Mouse (Mus musculus) cortical plate, adult 2 months (tissue): ENCODE results near the gene Col27a1.

ENCODE experiments used
- CTCF ChIP-seq: fragments of 200-500 bp; IDR thresholded peaks from 2 replicates; pipeline ENCODE4 v1.5.1; 2011; ENCODE audit warnings: mild to moderate bottlenecking, control low read depth, low read length; ENCODE audit not compliant: insufficient read depth; ENCODE audit errors: extremely low read depth
- POLR2A ChIP-seq: fragments of 200-500 bp; IDR thresholded peaks from 2 replicates; pipeline ENCODE4 v1.6.1; 2011; ENCODE audit warnings: mild to moderate bottlenecking, low read length, control low read depth; ENCODE audit not compliant: insufficient read depth; ENCODE audit errors: extremely low read depth

- no peak for TF ChIP-seq POLR2A
- no peak for TF ChIP-seq CTCF
Measured at GRCm38 (mm10) chr4:63248951-63249350, 35.1 kb downstream of the Col27a1 start.
